Mouse (Mus musculus): ENCODE measurements at regions not wholly inside any gene's neighbourhood (a gene's known extent, or its start where the extent isn't known, plus 50 kb on each side); places are given as distances from the start of the nearest gene placed in this dataset.

DNA sequence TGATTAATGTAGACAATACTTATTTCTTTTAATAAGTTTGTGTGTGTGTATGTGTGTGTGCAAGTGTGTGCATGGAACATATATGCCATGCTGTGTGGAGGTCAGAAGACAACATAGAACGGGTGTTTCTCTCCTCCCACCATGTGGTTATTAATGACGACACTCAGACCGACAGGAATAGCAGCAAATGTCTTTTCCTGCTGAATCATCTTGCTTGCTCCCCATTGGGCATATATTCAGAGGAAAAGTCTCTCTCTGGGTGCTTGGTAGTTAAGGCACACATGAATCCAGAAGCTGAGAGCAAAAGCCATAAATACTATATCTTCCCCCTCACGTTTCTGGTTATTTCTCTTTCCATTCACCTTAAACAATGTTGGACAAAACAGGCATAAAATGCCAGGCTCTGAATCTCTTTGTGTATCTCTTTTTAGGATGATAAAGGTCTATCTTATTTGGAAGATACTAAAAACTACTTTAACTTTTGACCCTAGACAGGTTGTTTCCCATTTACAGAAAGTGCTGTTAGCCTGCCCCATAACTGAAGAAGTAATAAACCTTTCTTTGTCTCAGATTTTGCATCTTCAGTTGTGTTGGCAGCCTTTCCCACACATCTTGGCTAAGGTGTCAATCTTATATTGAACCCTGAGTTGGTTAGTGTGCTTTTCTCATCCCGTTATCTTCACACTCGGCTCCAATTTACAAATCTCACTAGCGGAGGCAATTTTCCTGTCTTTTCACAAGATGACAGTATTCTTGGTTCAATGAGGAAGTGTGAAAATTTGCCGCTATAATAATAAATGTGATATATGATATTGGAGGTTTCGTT lies 337.9 kb downstream of the Pdha2 start:
- H3K9ac ChIP-seq = no peak overlapping the region
- no peaks in the 10 kb centered on the region for H3K4me1 ChIP-seq (replicated peaks)
- H3K4me3 ChIP-seq = no peak overlapping the region
- H3K4me2 ChIP-seq = no peak overlapping the region
- no peak for ATAC-seq (replicated peaks; ENCODE audit: insufficient number of reproducible peaks, insufficient read depth, low FRiP score, low read depth)
- no peaks in the 10 kb centered on the region for H3K36me3 ChIP-seq
- H3K27me3 ChIP-seq = no peaks in the 10 kb centered on the region
- H3K9me3 ChIP-seq (replicated peaks) = no peaks in the 10 kb centered on the region
- H3K27ac ChIP-seq = no peak overlapping the region
- 74% methylated on average over 9 of the region's 9 CpGs for WGBS

DNA sequence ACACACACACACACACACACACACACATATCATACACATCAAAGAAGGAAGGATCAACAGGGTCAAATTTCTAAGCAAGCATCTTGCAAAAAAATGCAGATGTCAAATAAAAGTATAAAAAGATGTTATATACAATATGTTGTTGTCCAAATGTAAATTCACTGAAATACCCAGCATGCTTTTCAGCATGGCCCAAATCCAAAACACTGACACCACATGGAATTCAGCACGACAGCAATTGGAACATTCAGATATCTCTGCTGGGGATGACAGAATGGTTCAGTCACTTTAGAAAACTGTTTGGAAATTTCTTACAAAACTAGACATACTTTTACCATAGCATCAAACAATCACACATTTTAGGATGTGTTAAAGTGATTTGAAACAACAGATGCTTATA lies 339.6 kb downstream of the Pdha2 start:
- 47% methylated on average over 1 of the region's 1 CpGs for WGBS

DNA sequence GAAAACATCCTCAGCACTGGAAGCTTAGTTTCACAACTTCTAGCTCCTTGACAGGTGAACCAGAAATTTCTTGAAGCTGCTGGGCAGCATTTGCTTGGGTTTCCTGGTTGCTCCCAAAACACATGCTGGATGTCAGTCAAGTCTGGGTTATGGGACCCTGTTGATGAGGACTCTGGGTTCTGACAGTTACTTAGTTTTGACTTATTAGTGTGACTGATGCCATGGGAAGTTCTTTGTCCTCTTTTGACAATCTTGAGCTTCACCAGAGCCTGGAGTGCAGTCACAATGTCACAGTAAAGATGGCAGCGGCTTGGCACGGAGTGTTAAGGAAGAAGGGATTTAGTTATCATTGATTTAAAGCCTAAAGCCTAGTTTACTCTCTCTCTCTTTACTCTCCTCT lies 340.9 kb downstream of the Pdha2 start:
- 67% methylated on average over 2 of the region's 2 CpGs for WGBS
- no peaks in the 10 kb centered on the region for H3K9me3 ChIP-seq (replicated peaks)
- H3K27ac ChIP-seq = no peak overlapping the region
- no peaks in the 10 kb centered on the region for H3K27me3 ChIP-seq
- H3K4me3 ChIP-seq = no peak overlapping the region
- ATAC-seq (replicated peaks; ENCODE audit: insufficient number of reproducible peaks, insufficient read depth, low FRiP score, low read depth) = no peak
- H3K36me3 ChIP-seq = no peaks in the 10 kb centered on the region
- H3K4me2 ChIP-seq = no peak overlapping the region
- H3K9ac ChIP-seq = no peak overlapping the region
- no peaks in the 10 kb centered on the region for H3K4me1 ChIP-seq (replicated peaks)

More for the DNA sequence above, 339.6 kb downstream of the Pdha2 start:
- Histone ChIP-seq H3K4me3 (no peak overlapping the region), H3K27ac (no peak overlapping the region), H3K27me3 (no peaks in the 10 kb centered on the region), H3K9me3 (replicated peaks) (no peaks in the 10 kb centered on the region), H3K4me2 (no peak overlapping the region), H3K36me3 (no peaks in the 10 kb centered on the region), H3K9ac (no peak overlapping the region), H3K4me1 (replicated peaks) (no peaks in the 10 kb centered on the region)
- no peak for ATAC-seq (replicated peaks; ENCODE audit: insufficient number of reproducible peaks, insufficient read depth, low FRiP score, low read depth)

DNA sequence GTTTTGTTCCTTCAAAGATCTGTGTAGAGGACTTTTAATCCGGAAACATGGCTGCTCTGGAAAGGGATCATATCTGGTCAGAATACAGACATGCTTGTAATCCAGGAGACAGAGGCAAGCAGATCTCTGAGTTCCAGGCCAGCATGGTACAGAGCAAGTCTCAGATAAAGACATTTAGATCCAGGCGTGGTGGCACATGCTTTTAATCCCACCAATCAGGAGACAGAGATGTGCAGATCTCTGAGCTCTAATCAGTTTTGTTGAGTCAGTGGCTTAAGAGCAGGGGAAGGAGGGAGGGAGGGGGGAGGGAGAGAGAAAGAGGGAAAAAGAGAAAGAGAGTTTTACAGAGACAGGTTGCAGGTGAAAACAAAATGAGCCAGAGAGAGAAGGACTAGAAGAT lies 372.0 kb downstream of the Pdha2 start:
- H3K9ac ChIP-seq = no peak overlapping the region
- no peak for ATAC-seq (replicated peaks; ENCODE audit: insufficient number of reproducible peaks, insufficient read depth, low FRiP score, low read depth)
- no peak overlapping the region for H3K4me2 ChIP-seq
- no peak overlapping the region for H3K4me3 ChIP-seq
- no peaks in the 10 kb centered on the region for H3K4me1 ChIP-seq (replicated peaks)
- H3K27ac ChIP-seq = no peak overlapping the region
- H3K27me3 ChIP-seq = no peaks in the 10 kb centered on the region
- H3K36me3 ChIP-seq = no peaks in the 10 kb centered on the region
- 56% methylated on average over 2 of the region's 2 CpGs for WGBS
- H3K9me3 ChIP-seq (replicated peaks) = no peaks in the 10 kb centered on the region

DNA sequence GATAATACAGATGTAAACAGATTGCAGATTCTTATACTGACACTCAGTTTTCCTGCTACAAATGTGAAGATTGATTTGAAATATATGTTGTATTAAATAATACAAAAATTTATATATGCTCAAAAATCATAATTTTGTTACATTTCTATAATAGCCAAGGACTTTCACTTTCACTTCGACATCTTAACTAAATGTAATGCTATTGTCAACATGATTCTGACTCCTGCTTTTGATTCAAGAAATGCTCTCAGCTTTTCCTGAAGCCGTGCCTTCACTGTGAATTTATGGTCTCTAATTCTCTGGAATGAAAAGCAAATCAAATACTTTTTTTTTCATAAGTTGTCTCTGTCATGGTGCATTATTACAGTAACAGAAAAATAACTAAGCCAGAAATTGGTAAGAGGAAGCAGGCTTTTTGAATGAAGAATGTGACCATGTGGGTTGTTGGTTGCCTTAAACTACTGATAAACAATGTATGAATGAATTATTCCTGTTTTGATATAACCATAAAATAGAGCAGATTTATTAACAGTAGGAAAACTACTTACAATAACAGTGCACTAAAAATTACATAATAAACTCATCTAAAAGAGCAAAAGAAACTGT lies 374.1 kb downstream of the Pdha2 start:
- no peaks in the 10 kb centered on the region for H3K4me1 ChIP-seq (replicated peaks)
- H3K36me3 ChIP-seq = no peaks in the 10 kb centered on the region
- H3K9ac ChIP-seq = no peak overlapping the region
- no peaks in the 10 kb centered on the region for H3K9me3 ChIP-seq (replicated peaks)
- H3K4me3 ChIP-seq = no peak overlapping the region
- H3K27ac ChIP-seq = no peak overlapping the region
- WGBS = 71% methylated on average over 2 of the region's 2 CpGs
- no peaks in the 10 kb centered on the region for H3K27me3 ChIP-seq
- ATAC-seq (replicated peaks; ENCODE audit: insufficient number of reproducible peaks, insufficient read depth, low FRiP score, low read depth) = no peak
- H3K4me2 ChIP-seq = no peak overlapping the region

DNA sequence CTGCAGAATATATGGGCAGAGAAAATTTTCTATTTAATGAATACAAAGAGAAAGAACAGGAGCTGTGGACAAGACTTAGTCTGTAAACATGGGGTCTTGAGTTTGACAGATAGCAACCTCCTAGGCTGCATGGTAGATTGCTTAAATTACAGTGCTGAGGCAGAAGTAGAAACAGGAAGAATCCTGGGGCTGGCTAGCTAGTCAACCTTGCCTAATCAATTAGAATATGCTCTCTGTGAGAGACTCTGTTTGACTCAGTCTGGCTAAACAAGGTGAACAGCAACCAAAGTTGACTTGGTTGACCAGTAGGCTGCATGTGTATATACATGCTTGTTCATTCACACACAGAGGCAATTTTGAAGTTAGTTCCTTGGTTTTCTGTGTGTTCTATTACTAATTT lies 390.9 kb downstream of the Pdha2 start:
- no peak overlapping the region for H3K4me2 ChIP-seq
- ATAC-seq (replicated peaks; ENCODE audit: insufficient number of reproducible peaks, insufficient read depth, low FRiP score, low read depth) = no peak

DNA sequence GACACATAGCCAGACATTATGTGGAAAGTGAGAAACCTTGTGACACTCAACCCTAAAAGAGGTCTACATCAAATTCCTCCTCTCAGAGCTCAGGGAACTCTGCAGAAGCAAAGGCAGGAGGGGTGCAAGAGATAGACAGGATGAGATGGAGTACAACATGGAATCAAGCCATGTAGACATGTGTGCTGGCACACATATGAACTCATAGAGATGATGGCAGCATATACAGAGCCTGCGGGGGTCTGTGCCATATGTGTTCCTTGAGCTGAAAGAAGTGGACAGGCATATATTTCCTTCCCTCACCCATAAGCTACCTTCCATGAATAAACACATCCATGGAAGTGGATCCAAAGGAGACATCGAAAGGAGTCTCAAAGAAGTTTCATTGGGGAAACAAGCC lies 406.6 kb downstream of the Pdha2 start:
- ATAC-seq (replicated peaks; ENCODE audit: insufficient number of reproducible peaks, insufficient read depth, low FRiP score, low read depth) = no peak
- no peaks in the 10 kb centered on the region for H3K36me3 ChIP-seq

More for the DNA sequence above, 390.9 kb downstream of the Pdha2 start:
- Histone ChIP-seq H3K9ac (no peak overlapping the region), H3K27ac (no peak overlapping the region), H3K27me3 (no peaks in the 10 kb centered on the region), H3K4me1 (replicated peaks) (no peaks in the 10 kb centered on the region), H3K36me3 (no peaks in the 10 kb centered on the region), H3K9me3 (replicated peaks) (no peaks in the 10 kb centered on the region), H3K4me3 (no peak overlapping the region)

DNA sequence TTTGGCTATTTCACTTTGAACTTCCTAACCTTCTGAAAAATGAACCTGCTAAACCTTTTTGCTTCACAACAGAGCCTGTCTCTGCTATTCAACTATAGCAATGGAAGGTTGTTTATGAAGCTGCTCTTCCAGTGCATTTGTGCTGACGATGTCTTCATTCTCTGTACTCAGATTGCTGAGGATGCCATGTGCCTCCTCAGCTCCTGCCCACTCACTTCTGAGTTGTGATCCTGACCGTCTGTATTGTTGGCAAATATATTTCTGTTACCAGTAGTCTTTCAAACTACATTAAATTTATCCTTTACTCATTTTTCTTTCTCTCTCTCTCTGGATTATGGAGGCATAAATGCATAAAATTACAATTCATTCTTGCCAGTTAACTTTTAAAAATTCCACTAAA lies 419.2 kb downstream of the Pdha2 start:
- no peaks in the 10 kb centered on the region for H3K4me1 ChIP-seq (replicated peaks)
- H3K9ac ChIP-seq = no peak overlapping the region
- 80% methylated on average over 2 of the region's 2 CpGs for WGBS
- no peaks in the 10 kb centered on the region for H3K27me3 ChIP-seq
- H3K27ac ChIP-seq = no peak overlapping the region
- no peaks in the 10 kb centered on the region for H3K36me3 ChIP-seq
- H3K4me3 ChIP-seq = no peak overlapping the region
- ATAC-seq (replicated peaks; ENCODE audit: insufficient number of reproducible peaks, insufficient read depth, low FRiP score, low read depth) = no peak
- H3K4me2 ChIP-seq = no peak overlapping the region
- no peaks in the 10 kb centered on the region for H3K9me3 ChIP-seq (replicated peaks)

More for the DNA sequence above, 406.6 kb downstream of the Pdha2 start:
- Histone ChIP-seq H3K9ac (no peak overlapping the region), H3K9me3 (replicated peaks) (peaks cover 4% of the 10 kb centered on the region; the same call in 1 of the 2 replicates), H3K4me1 (replicated peaks) (no peaks in the 10 kb centered on the region), H3K4me2 (no peak overlapping the region), H3K27ac (no peak overlapping the region), H3K4me3 (no peak overlapping the region), H3K27me3 (no peaks in the 10 kb centered on the region)
- WGBS = 82% methylated on average over 2 of the region's 2 CpGs

DNA sequence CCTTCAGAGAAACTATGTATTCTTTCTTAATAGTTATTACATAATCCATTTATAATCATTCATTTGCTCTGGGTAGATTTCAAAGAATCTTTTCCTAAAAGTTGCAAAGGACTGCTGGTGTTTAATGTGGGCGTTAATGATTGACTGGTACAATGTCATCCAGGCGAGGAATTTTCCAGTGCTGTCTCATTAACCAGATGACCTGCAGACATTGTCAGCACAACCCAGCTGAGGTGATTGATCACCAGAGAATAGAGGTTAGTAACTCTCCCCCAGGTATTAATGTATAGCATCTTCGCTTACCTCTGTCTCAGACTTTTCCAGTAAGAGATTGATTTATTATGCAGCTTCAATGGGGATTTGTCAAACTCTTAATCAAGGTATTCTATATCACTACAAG lies 426.5 kb downstream of the Pdha2 start:
- no peak overlapping the region for H3K4me3 ChIP-seq
- H3K36me3 ChIP-seq = no peaks in the 10 kb centered on the region
- H3K27me3 ChIP-seq = no peaks in the 10 kb centered on the region
- H3K4me1 ChIP-seq (replicated peaks) = no peaks in the 10 kb centered on the region
- no peak overlapping the region for H3K9ac ChIP-seq
- no peak overlapping the region for H3K4me2 ChIP-seq
- no peak for ATAC-seq (replicated peaks; ENCODE audit: insufficient number of reproducible peaks, insufficient read depth, low FRiP score, low read depth)
- WGBS = 71% methylated on average over 3 of the region's 3 CpGs
- no peaks in the 10 kb centered on the region for H3K9me3 ChIP-seq (replicated peaks)
- H3K27ac ChIP-seq = no peak overlapping the region

DNA sequence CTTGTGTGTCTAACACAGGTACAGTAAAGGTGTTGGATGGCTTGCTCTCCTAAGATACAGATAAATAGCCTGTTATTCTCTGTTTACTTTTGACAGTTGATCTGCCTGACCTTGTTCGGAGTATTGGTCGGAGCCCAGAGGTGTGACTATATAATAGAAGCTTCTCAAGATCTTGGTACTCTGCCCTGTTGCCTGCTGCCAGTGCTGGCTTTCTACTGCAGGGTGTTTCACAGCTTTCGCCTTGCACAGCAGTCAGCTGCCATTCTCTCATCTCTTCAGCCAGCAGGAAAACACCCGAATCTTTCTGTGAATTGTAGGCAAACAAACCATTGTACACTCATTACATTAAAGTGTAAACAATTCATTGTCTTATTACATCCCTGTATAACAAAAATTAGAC lies 452.1 kb downstream of the Pdha2 start:
- Histone ChIP-seq H3K4me2 (no peak overlapping the region), H3K27me3 (no peaks in the 10 kb centered on the region), H3K36me3 (no peaks in the 10 kb centered on the region), H3K9me3 (replicated peaks) (no peaks in the 10 kb centered on the region), H3K27ac (no peak overlapping the region), H3K4me3 (no peak overlapping the region), H3K9ac (no peak overlapping the region), H3K4me1 (replicated peaks) (no peaks in the 10 kb centered on the region)
- no peak for ATAC-seq (replicated peaks; ENCODE audit: insufficient number of reproducible peaks, insufficient read depth, low FRiP score, low read depth)
- 72% methylated on average over 4 of the region's 4 CpGs for WGBS

DNA sequence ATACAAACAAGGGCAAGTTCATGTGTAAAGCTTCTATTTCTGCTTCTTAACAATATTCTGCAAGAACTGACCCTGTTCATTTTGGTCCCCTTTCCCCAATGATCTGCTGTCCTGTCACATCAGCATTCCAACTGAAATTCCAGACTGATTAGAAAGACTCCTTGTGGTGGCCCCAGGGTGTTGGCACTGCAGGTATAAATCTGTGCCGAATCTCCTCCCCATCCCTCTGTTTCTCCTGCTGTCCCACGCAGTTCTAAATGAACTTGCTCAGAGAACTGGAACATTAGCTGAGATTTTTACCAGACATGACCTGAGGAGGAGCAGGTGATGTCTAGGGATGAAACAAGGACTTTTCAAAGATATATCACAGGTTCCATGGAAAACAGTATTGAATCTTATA lies 467.7 kb downstream of the Pdha2 start:
- H3K9me3 ChIP-seq (replicated peaks) = no peaks in the 10 kb centered on the region
- no peaks in the 10 kb centered on the region for H3K27me3 ChIP-seq
- no peak overlapping the region for H3K27ac ChIP-seq
- 62% methylated on average over 2 of the region's 2 CpGs for WGBS
- H3K4me1 ChIP-seq (replicated peaks) = no peaks in the 10 kb centered on the region
- no peak overlapping the region for H3K9ac ChIP-seq
- no peak overlapping the region for H3K4me3 ChIP-seq
- no peak overlapping the region for H3K4me2 ChIP-seq
- no peak for ATAC-seq (replicated peaks; ENCODE audit: insufficient number of reproducible peaks, insufficient read depth, low FRiP score, low read depth)
- H3K36me3 ChIP-seq = no peaks in the 10 kb centered on the region

DNA sequence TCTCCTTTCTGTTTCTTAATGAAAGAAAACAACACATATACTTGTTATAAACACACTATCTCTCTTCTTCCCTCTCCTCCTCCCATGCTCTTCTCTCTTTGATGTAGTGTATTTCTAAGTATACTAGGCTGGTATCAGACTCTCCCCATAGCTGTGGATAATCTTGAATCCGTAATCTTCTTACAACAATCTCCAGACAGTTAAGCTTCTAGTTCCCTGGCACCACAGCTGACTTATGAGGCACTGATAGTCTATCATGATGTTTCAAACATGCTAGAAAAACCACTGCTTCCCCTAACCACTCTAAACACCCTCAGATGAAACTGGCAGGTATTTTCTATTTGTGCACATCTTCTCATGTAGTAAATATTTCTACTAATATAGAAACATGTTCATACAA lies 471.7 kb downstream of the Pdha2 start:
- no peak overlapping the region for H3K27ac ChIP-seq
- H3K36me3 ChIP-seq = no peaks in the 10 kb centered on the region
- WGBS = 50% methylated on average over 1 of the region's 1 CpGs

More for the DNA sequence above, 471.7 kb downstream of the Pdha2 start:
- no peak for ATAC-seq (replicated peaks; ENCODE audit: insufficient number of reproducible peaks, insufficient read depth, low FRiP score, low read depth)
- Histone ChIP-seq H3K9ac (no peak overlapping the region), H3K4me1 (replicated peaks) (no peaks in the 10 kb centered on the region), H3K4me2 (no peak overlapping the region), H3K9me3 (replicated peaks) (no peaks in the 10 kb centered on the region), H3K4me3 (no peak overlapping the region), H3K27me3 (no peaks in the 10 kb centered on the region)
